In the genomic region with DNA sequence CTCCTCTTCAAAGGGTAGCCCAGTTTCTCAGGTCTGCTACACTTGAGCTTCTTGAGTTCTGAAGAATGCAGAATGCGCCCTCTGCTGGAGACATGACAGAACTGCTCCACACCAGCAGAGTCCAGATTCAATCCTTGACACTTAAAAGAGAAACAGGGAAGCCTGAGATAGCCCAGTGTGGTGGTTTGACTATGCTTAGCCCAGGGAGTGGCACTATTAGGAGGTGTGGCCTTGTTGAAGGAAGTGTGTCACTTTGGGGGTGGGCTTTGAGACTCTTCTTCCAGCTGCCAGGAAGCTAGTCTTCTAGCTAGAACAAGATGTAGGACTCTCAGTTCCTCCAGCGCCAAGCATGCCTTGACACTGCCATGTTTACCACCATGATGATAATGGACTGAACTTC, we compare ENCODE assay signal across 9 mouse cellular contexts. TPM values are rescaled to one million over a fixed set of nuclear protein-coding genes. Genes with fewer than 3 reads are reported as not detected.
DNase-seq lines count a peak whose midpoint lies in the region; ATAC-seq lines count a peak whose summit lies in the region.
"Had no signal": no experiment of that assay in that cellular context is flagged by ENCODE, and none has a peak within 500 bp of the region (broad histone marks: within the 10 kb centered on the region; RNA-seq: fewer than 3 reads in every experiment).

No protein-coding gene starts in this region.

- no peaks in the 10 kb centered on the region for H3K27me3 ChIP-seq in neural tube, embryonic 15.5 days (replicated peaks)
- H3K27me3 ChIP-seq in limb, embryonic 11.5 days (ENCODE audit: control insufficient read depth, insufficient read depth, low read length) = no peaks in the 10 kb centered on the region
- H3K27me3 ChIP-seq: heart, embryonic 15.5 days had no signal

- no peaks in the 10 kb centered on the region for H3K36me3 ChIP-seq in neural tube, embryonic 15.5 days
- H3K36me3 ChIP-seq in limb, embryonic 11.5 days (ENCODE audit: control insufficient read depth, insufficient read depth, low read length) = no peaks in the 10 kb centered on the region
- H3K36me3 ChIP-seq: heart, embryonic 15.5 days had no signal

- H3K9ac ChIP-seq in neural tube, embryonic 15.5 days (replicated peaks) = no peak overlapping the region
- H3K9ac ChIP-seq in limb, embryonic 11.5 days (ENCODE audit: low read length) = no peak overlapping the region
- H3K9ac ChIP-seq: heart, embryonic 15.5 days had no signal

- no peak for ATAC-seq in neural tube, embryonic 15.5 days (ENCODE audit: low FRiP score)
- ATAC-seq in hematopoietic stem cell, adult 5-6 weeks (replicated peaks in 1 of 2; ENCODE audit: insufficient read depth in 1 of 2, low FRiP score in 2 of 2, low TSS enrichment in 1 of 2, low read depth in 1 of 2, poor library complexity in 2 of 2, severe bottlenecking in 2 of 2) = peak; percentile 35 to 55; a peak in 1 of 4 replicates
- ATAC-seq in limb, embryonic 11.5 days (ENCODE audit: insufficient number of reproducible peaks, low FRiP score, low TSS enrichment, low read depth) = no peak

- H3K27ac ChIP-seq in neural tube, embryonic 15.5 days (replicated peaks) = no peak overlapping the region
- H3K27ac ChIP-seq in limb, embryonic 11.5 days (replicated peaks; ENCODE audit: low read depth, low read length) = no peak overlapping the region
- H3K27ac ChIP-seq: heart, embryonic 15.5 days had no signal

- peak; percentile 71 for DNase-seq in neural tube, embryonic 10.5 days (ENCODE audit: extremely low spot score, low spot score)
- DNase-seq in adrenal gland, adult 8-10 months = peak; percentile 64
- DNase-seq in embryo, embryonic 11.5 days (ENCODE audit: low read depth, low spot score) = peak; percentile 70
- DNase-seq in limb, embryonic 11.5 days (ENCODE audit: low spot score) = peak; percentile 81
- peak; percentile 90 for DNase-seq in retina, embryonic 14.5 days (ENCODE audit: low spot score)
- DNase-seq in thymus, postnatal 25 days = peak; percentile 81

- no peaks in the 10 kb centered on the region for H3K9me3 ChIP-seq in neural tube, embryonic 15.5 days (replicated peaks)
- H3K9me3 ChIP-seq in limb, embryonic 11.5 days (ENCODE audit: control insufficient read depth, low read length) = no peaks in the 10 kb centered on the region
- H3K9me3 ChIP-seq: heart, embryonic 15.5 days had no signal

- no peak overlapping the region for H3K4me3 ChIP-seq in neural tube, embryonic 15.5 days (replicated peaks)
- no peak overlapping the region for H3K4me3 ChIP-seq in limb, embryonic 11.5 days (ENCODE audit: low read depth, low read length)
- H3K4me3 ChIP-seq: heart, embryonic 15.5 days had no signal

- 44% methylated on average over 2 of the region's 2 CpGs for WGBS in neural tube, embryonic 15.5 days
- 48% methylated on average over 2 of the region's 2 CpGs for WGBS in limb, embryonic 11.5 days

- no peak overlapping the region for H3K4me2 ChIP-seq in neural tube, embryonic 15.5 days
- no peak overlapping the region for H3K4me2 ChIP-seq in limb, embryonic 11.5 days (ENCODE audit: low read depth, severe bottlenecking)
- H3K4me2 ChIP-seq: heart, embryonic 15.5 days had no signal

- H3K4me1 ChIP-seq in neural tube, embryonic 15.5 days = peaks cover 14% of the 10 kb centered on the region
- peaks cover 5% of the 10 kb centered on the region for H3K4me1 ChIP-seq in limb, embryonic 11.5 days (ENCODE audit: control insufficient read depth, insufficient read depth, low read length)

RNA-seq across cellular contexts. Expression of a gene that starts 3.9 kb away (rescaled TPM):
- not detected in 2 replicates for polyA plus RNA-seq in neural tube, embryonic 15.5 days (2015; fragmentation: Nextera tagmentation; extraction: Ambion mirVana)
- total RNA-seq in adrenal gland, adult 8-10 months (2022) = not detected
- total RNA-seq in hematopoietic stem cell, adult 5-6 weeks (2017) = not detected in 2 replicates
- not detected in 2 replicates for polyA plus RNA-seq in limb, embryonic 11.5 days (2014; fragmentation: Nextera tagmentation; extraction: Ambion mirVana)
- polyA plus RNA-seq: heart, embryonic 15.5 days had no signal

RNA-seq across cellular contexts. Expression of a gene that starts 4.0 kb away (rescaled TPM):
- polyA plus RNA-seq in neural tube, embryonic 15.5 days (2015; fragmentation: Nextera tagmentation; extraction: Ambion mirVana) = 0.13 TPM in 1 of 2 replicates, not detected in the other
- total RNA-seq in adrenal gland, adult 8-10 months (2022) = not detected
- not detected in 2 replicates for total RNA-seq in hematopoietic stem cell, adult 5-6 weeks (2017)
- polyA plus RNA-seq in limb, embryonic 11.5 days (2014; fragmentation: Nextera tagmentation; extraction: Ambion mirVana) = 0.12 and 0.40 TPM in 2 replicates
- polyA plus RNA-seq: heart, embryonic 15.5 days had no signal

Comparison
In these comparisons a context has a peak if more than half of its experiments do, and no peak if none do; other contexts are left out.
1. ATAC-seq: peak in hematopoietic stem cell, adult 5-6 weeks (2 of 2); none in neural tube, embryonic 15.5 days (single experiment) and limb, embryonic 11.5 days (single experiment).
2. Peak in every context shown above with its lines, with median percentiles within 50 percentile points of each other: DNase-seq.